Mouse (Mus musculus) ES-E14 (cell line): ENCODE data around the gene Dguok.

ENCODE experiments used
- CHD2 ChIP-seq: IDR thresholded peaks from 2 replicates; pipeline ENCODE4 v1.6.1; 2014; ENCODE audit warnings: mild to moderate bottlenecking, low read depth, low read length, inconsistent platforms
- HCFC1 ChIP-seq: IDR thresholded peaks from 2 replicates; pipeline ENCODE4 v1.6.1; 2012; ENCODE audit warnings: low read length, inconsistent platforms, borderline replicate concordance; ENCODE audit not compliant: insufficient read depth
- MAFK ChIP-seq: IDR thresholded peaks from 2 replicates; pipeline ENCODE4 v1.6.1; 2014; ENCODE audit warnings: mild to moderate bottlenecking, low read depth, low read length, inconsistent platforms; ENCODE audit not compliant: insufficient read depth
- ZC3H11A ChIP-seq: IDR thresholded peaks from 2 replicates; pipeline ENCODE4 v1.6.1; 2012; ENCODE audit warnings: low read depth, mild to moderate bottlenecking, inconsistent platforms, low read length, borderline replicate concordance
- ZNF384 ChIP-seq: IDR thresholded peaks from 2 replicates; pipeline ENCODE4 v1.6.1; 2012; ENCODE audit warnings: low read depth, low read length, inconsistent platforms

GRCm38 (mm10) chr6:83450451-83451303 lies 56.1 kb downstream of the Dguok start:
- TF ChIP-seq MAFK: no peak
- TF ChIP-seq ZC3H11A: no peak
- no peak for TF ChIP-seq ZNF384
- no peak for TF ChIP-seq HCFC1
- TF ChIP-seq CHD2: no peak
